In the genomic region with DNA sequence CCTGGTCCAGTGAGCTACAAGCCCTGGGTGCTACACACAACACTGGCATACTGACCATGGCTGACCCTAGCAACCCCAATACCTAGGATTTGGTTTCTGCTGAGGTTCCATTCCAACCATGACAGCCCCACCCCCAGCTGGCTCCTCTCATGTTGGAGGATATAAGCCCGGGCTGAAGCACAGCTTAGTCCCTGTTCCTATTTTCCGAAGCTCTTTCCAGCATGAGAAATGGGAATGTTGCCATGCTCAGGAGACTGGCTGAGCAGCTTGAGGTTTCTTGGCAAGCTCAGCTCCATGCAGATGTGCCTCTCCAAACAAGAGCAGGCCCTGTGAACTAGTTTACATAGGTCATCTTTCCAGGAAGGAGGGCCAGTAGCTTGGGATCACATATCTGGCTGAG, we compare ENCODE assay signal across 17 mouse cellular contexts. TPM values are rescaled to one million over a fixed set of nuclear protein-coding genes. Genes with fewer than 3 reads are reported as not detected.
DNase-seq lines count a peak whose midpoint lies in the region; ATAC-seq and TF ChIP-seq lines count a peak whose summit lies in the region.
"Had no signal": no experiment of that assay in that cellular context is flagged by ENCODE, and none has a peak within 500 bp of the region (broad histone marks: within the 10 kb centered on the region; RNA-seq: fewer than 3 reads in every experiment).

No protein-coding gene starts in this region.

- peak; percentile 97 for DNase-seq in heart, adult 11 months
- DNase-seq in heart, embryonic 10.5 days (ENCODE audit: low spot score), result no peak
- DNase-seq in stomach, postnatal 0 days (ENCODE audit: low spot score), result no peak
- peak; percentile 27 to 39 for DNase-seq in heart, postnatal 14 days
- DNase-seq in layer of hippocampus, adult 18-20 months (ENCODE audit: low spot score in 2 of 2), result no peak
- DNase-seq in kidney, postnatal 36 days, result no peak
- DNase-seq in thymus, postnatal 4 days, result no peak
- DNase-seq: adrenal gland, adult 2 months; lung, adult 2 months; thymus, adult 2 months had no signal

- intact Hi-C loops in heart, postnatal 14 days (cut with DNase I), result no loop called here

- no peak overlapping the region for H3K4me2 ChIP-seq in stomach, embryonic 14.5 days (replicated peaks; ENCODE audit: low read depth, low read length)
- H3K4me2 ChIP-seq in stomach, postnatal 0 days (replicated peaks; ENCODE audit: low read depth), result no peak overlapping the region
- H3K4me2 ChIP-seq: heart, embryonic 15.5 days; neural tube, embryonic 13.5 days had no signal

- ATAC-seq in stomach, embryonic 14.5 days (ENCODE audit: insufficient number of reproducible peaks, insufficient read depth, low FRiP score, low read depth), result 0 out of 2 replicates have a peak, but pooled peaks have one; percentile 10
- ATAC-seq in stomach, postnatal 0 days (ENCODE audit: low FRiP score, low TSS enrichment), result no peak
- ATAC-seq: hindbrain, postnatal 0 days had no signal

- H3K36me3 ChIP-seq in heart, embryonic 10.5 days, result no peaks in the 10 kb centered on the region
- no peaks in the 10 kb centered on the region for H3K36me3 ChIP-seq in stomach, embryonic 14.5 days (ENCODE audit: control insufficient read depth, insufficient read depth, low read length)
- no peaks in the 10 kb centered on the region for H3K36me3 ChIP-seq in stomach, postnatal 0 days (ENCODE audit: control insufficient read depth, insufficient read depth, low read length)
- H3K36me3 ChIP-seq: forebrain, embryonic 10.5 days; heart, embryonic 15.5 days; neural tube, embryonic 13.5 days had no signal

- peaks cover 15% of the 10 kb centered on the region for H3K4me1 ChIP-seq in heart, embryonic 10.5 days
- H3K4me1 ChIP-seq in stomach, embryonic 14.5 days (ENCODE audit: control insufficient read depth, insufficient read depth, low read length), result no peaks in the 10 kb centered on the region
- no peaks in the 10 kb centered on the region; the same call in 1 of the 2 replicates for H3K4me1 ChIP-seq in stomach, postnatal 0 days (replicated peaks; ENCODE audit: control insufficient read depth, insufficient read depth)
- H3K4me1 ChIP-seq: megakaryocyte, embryonic 14.5 days; neural tube, embryonic 13.5 days had no signal

- H3K9ac ChIP-seq in stomach, embryonic 14.5 days (replicated peaks; ENCODE audit: low read depth, low read length), result no peak overlapping the region
- H3K9ac ChIP-seq in stomach, postnatal 0 days (ENCODE audit: low read length), result no peak overlapping the region
- H3K9ac ChIP-seq: heart, embryonic 15.5 days; neural tube, embryonic 13.5 days had no signal

- H3K27me3 ChIP-seq in heart, embryonic 10.5 days (ENCODE audit: insufficient read depth, poor library complexity, severe bottlenecking), result no peaks in the 10 kb centered on the region; the same call in 1 of the 2 replicates
- no peaks in the 10 kb centered on the region for H3K27me3 ChIP-seq in stomach, embryonic 14.5 days (ENCODE audit: control insufficient read depth, insufficient read depth, low read length)
- no peaks in the 10 kb centered on the region for H3K27me3 ChIP-seq in stomach, postnatal 0 days (ENCODE audit: control insufficient read depth, insufficient read depth, low read length)
- H3K27me3 ChIP-seq: heart, embryonic 15.5 days; megakaryocyte, embryonic 14.5 days; neural tube, embryonic 13.5 days had no signal

- WGBS in heart, embryonic 10.5 days, result 86% methylated on average over 2 of the region's 2 CpGs
- WGBS in stomach, embryonic 14.5 days, result 57% methylated on average over 2 of the region's 2 CpGs
- WGBS in stomach, postnatal 0 days, result 43% methylated on average over 2 of the region's 2 CpGs

- no peak for TF ChIP-seq EP300 in stomach, postnatal 0 days (optimal IDR thresholded peaks at IDR 0.05)

- no peaks in the 10 kb centered on the region for H3K9me3 ChIP-seq in heart, embryonic 10.5 days
- H3K9me3 ChIP-seq in stomach, embryonic 14.5 days (ENCODE audit: control insufficient read depth, low read depth, low read length), result no peaks in the 10 kb centered on the region
- H3K9me3 ChIP-seq in stomach, postnatal 0 days (ENCODE audit: control insufficient read depth, low read length), result no peaks in the 10 kb centered on the region
- H3K9me3 ChIP-seq: forebrain, embryonic 10.5 days; heart, embryonic 15.5 days; neural tube, embryonic 13.5 days had no signal

- H3K27ac ChIP-seq in heart, embryonic 10.5 days, result no peak overlapping the region
- no peak overlapping the region; the same call in 1 of the 2 replicates for H3K27ac ChIP-seq in stomach, embryonic 14.5 days (ENCODE audit: low read length)
- no peak overlapping the region for H3K27ac ChIP-seq in stomach, postnatal 0 days (replicated peaks)
- H3K27ac ChIP-seq: forebrain, embryonic 10.5 days; heart, embryonic 15.5 days; hindbrain, postnatal 0 days; kidney, postnatal 0 days; neural tube, embryonic 13.5 days had no signal

- TF ChIP-seq CTCF in stomach, postnatal 0 days (IDR thresholded peaks at IDR 0.05; ENCODE audit: low read depth), result no peak

- no peak overlapping the region for H3K4me3 ChIP-seq in heart, embryonic 10.5 days
- H3K4me3 ChIP-seq in stomach, embryonic 14.5 days (ENCODE audit: low read depth, low read length), result no peak overlapping the region
- no peak overlapping the region for H3K4me3 ChIP-seq in stomach, postnatal 0 days (ENCODE audit: low read depth, low read length)
- H3K4me3 ChIP-seq: forebrain, embryonic 10.5 days; heart, embryonic 15.5 days; megakaryocyte, embryonic 14.5 days; neural tube, embryonic 13.5 days had no signal

RNA-seq across cellular contexts. Expression of a gene that starts 30.6 kb away (rescaled TPM):
- polyA plus RNA-seq in heart, embryonic 10.5 days (2016; fragmentation: Nextera tagmentation; extraction: Ambion mirVana), result 112 and 121 TPM in 2 replicates
- polyA plus RNA-seq in stomach, embryonic 14.5 days (2014; fragmentation: Nextera tagmentation; extraction: Ambion mirVana), result 180 and 184 TPM in 2 replicates
- 58.0 and 61.1 TPM in 2 replicates for polyA plus RNA-seq in stomach, postnatal 0 days (2015; fragmentation: Nextera tagmentation; extraction: Ambion mirVana)
- 100 to 1,000 TPM; 134 to 149 TPM for total RNA-seq in heart, postnatal 14 days (2021)
- total RNA-seq in layer of hippocampus, adult 18-20 months (2021), result 10 to 100 TPM; 45.3 to 46.3 TPM

Comparison
In these comparisons a context has a peak if more than half of its experiments do, and no peak if none do; other contexts are left out.
1. DNase-seq: peak in heart, adult 11 months (single experiment) and heart, postnatal 14 days (2 of 2); none in heart, embryonic 10.5 days (single experiment), stomach, postnatal 0 days (single experiment), layer of hippocampus, adult 18-20 months (0 of 2), kidney, postnatal 36 days (0 of 2) and thymus, postnatal 4 days (single experiment).